Comparison of ENCODE assay signal across 12 mouse cellular contexts in genomic region chr4:106613560-106613959, GRCm38 (mm10). TPM values are rescaled to one million over a fixed set of nuclear protein-coding genes. Genes with fewer than 3 reads are reported as not detected.
DNase-seq lines count a peak whose midpoint lies in the region; ATAC-seq and TF ChIP-seq lines count a peak whose summit lies in the region.
"Had no signal": no experiment of that assay in that cellular context is flagged by ENCODE, and none has a peak within 500 bp of the region (broad histone marks: within the 10 kb centered on the region; RNA-seq: fewer than 3 reads in every experiment).

No protein-coding gene starts in this region.

- no peaks in the 10 kb centered on the region for H3K36me3 ChIP-seq in liver, embryonic 15.5 days (replicated peaks)
- H3K36me3 ChIP-seq in kidney, adult 2 months (ENCODE audit: control insufficient read depth, insufficient read depth, low read length), result no peaks in the 10 kb centered on the region
- H3K36me3 ChIP-seq: embryonic facial prominence, embryonic 12.5 days had no signal

- peaks cover 48% of the 10 kb centered on the region for H3K27me3 ChIP-seq in liver, embryonic 15.5 days
- no peaks in the 10 kb centered on the region for H3K27me3 ChIP-seq in kidney, adult 2 months (replicated peaks; ENCODE audit: control insufficient read depth, insufficient read depth, low read length)

- H3K9ac ChIP-seq in liver, embryonic 15.5 days, result peak overlapping the region; percentile 19; the same call in 1 of the 2 replicates
- H3K9ac ChIP-seq: embryonic facial prominence, embryonic 12.5 days had no signal

- ATAC-seq in liver, embryonic 15.5 days (ENCODE audit: insufficient read depth), result peak; percentile 84

- peaks cover 43% of the 10 kb centered on the region for H3K4me1 ChIP-seq in liver, embryonic 15.5 days (replicated peaks)
- H3K4me1 ChIP-seq in kidney, adult 2 months (ENCODE audit: control insufficient read depth, insufficient read depth, low read length), result no peaks in the 10 kb centered on the region

- peak overlapping the region; percentile 63 for H3K4me2 ChIP-seq in liver, embryonic 15.5 days
- H3K4me2 ChIP-seq: embryonic facial prominence, embryonic 12.5 days; midbrain, embryonic 11.5 days had no signal

- no peaks in the 10 kb centered on the region for H3K9me3 ChIP-seq in liver, embryonic 15.5 days (replicated peaks)
- H3K9me3 ChIP-seq: embryonic facial prominence, embryonic 12.5 days had no signal

- 26% methylated on average over 3 of the region's 3 CpGs for WGBS in liver, embryonic 15.5 days (ENCODE audit: insufficient replicate concordance)
- WGBS in kidney, adult 2 months, result 61% methylated on average over 3 of the region's 3 CpGs

- no peak for TF ChIP-seq POLR2A in kidney, adult 2 months (IDR thresholded peaks at IDR 0.05; ENCODE audit: low read depth, low read length)

- DNase-seq in spleen, adult 12 weeks (ENCODE audit: low spot score), result peak; percentile 44
- no peak for DNase-seq in spleen, postnatal 14 days (ENCODE audit: low spot score in 2 of 2)
- DNase-seq in adrenal gland, postnatal 10 days, result peak; percentile 47
- DNase-seq in cerebellum, postnatal 25 days, result no peak
- no peak for DNase-seq in kidney, adult 2 months
- no peak for DNase-seq in ovary, postnatal 36 days (ENCODE audit: low spot score)

- H3K4me3 ChIP-seq in liver, embryonic 15.5 days (replicated peaks), result no peak overlapping the region; the same call in 1 of the 2 replicates
- no peak overlapping the region for H3K4me3 ChIP-seq in kidney, adult 2 months (ENCODE audit: insufficient read depth, low read depth, low read length)
- H3K4me3 ChIP-seq: embryonic facial prominence, embryonic 12.5 days had no signal

- H3K27ac ChIP-seq in liver, embryonic 15.5 days (replicated peaks), result peak overlapping the region; percentile 80
- H3K27ac ChIP-seq in kidney, adult 2 months (ENCODE audit: insufficient read depth, low read depth, low read length), result no peak overlapping the region
- H3K27ac ChIP-seq: embryonic facial prominence, embryonic 12.5 days had no signal

- TF ChIP-seq CTCF in kidney, adult 2 months (conservative IDR thresholded peaks at IDR 0.05; ENCODE audit: insufficient read depth, insufficient read length, low read depth, low read length), result no peak

RNA-seq across cellular contexts. Expression of gene Lexm, which starts 3.5 kb away (rescaled TPM):
- not detected for total RNA-seq in adrenal gland, postnatal 10 days (2021)
- not detected in 2 replicates for polyA plus RNA-seq in liver, embryonic 15.5 days (2015; fragmentation: Nextera tagmentation; extraction: Ambion mirVana)
- polyA plus RNA-seq in kidney, adult 2 months (2012; rRNA removed), result not detected in 2 replicates
- total RNA-seq: granulocyte monocyte progenitor cell, adult 5-6 weeks; left cerebral cortex, postnatal 36 days had no signal
- polyA plus RNA-seq: intestine, embryonic 16.5 days had no signal

RNA-seq across cellular contexts. Expression of gene Ttc22, which starts 8.7 kb away (rescaled TPM):
- total RNA-seq in adrenal gland, postnatal 10 days (2021), result under 1 TPM; 0.09 to 0.18 TPM
- polyA plus RNA-seq in liver, embryonic 15.5 days (2015; fragmentation: Nextera tagmentation; extraction: Ambion mirVana), result 0.07 and 0.16 TPM in 2 replicates
- 4.6 and 6.1 TPM in 2 replicates for polyA plus RNA-seq in kidney, adult 2 months (2012; rRNA removed)
- total RNA-seq: granulocyte monocyte progenitor cell, adult 5-6 weeks had no signal
- polyA plus RNA-seq: midbrain, embryonic 11.5 days had no signal

RNA-seq across cellular contexts. Expression of gene Pars2, which starts 37.3 kb away (rescaled TPM):
- 1 to 10 TPM; 6.0 to 8.7 TPM for total RNA-seq in adrenal gland, postnatal 10 days (2021)
- 4.8 and 5.2 TPM in 2 replicates for polyA plus RNA-seq in liver, embryonic 15.5 days (2015; fragmentation: Nextera tagmentation; extraction: Ambion mirVana)
- polyA plus RNA-seq in kidney, adult 2 months (2012; rRNA removed), result 9.6 and 10.6 TPM in 2 replicates

RNA-seq across cellular contexts. Expression of gene Dhcr24, which starts 52.7 kb away (rescaled TPM):
- 10 to 100 TPM; 54.2 to 88.2 TPM for total RNA-seq in adrenal gland, postnatal 10 days (2021)
- polyA plus RNA-seq in liver, embryonic 15.5 days (2015; fragmentation: Nextera tagmentation; extraction: Ambion mirVana), result 7.8 and 10.4 TPM in 2 replicates
- 242 and 276 TPM in 2 replicates for polyA plus RNA-seq in kidney, adult 2 months (2012; rRNA removed)

Comparison
In these comparisons a context has a peak if more than half of its experiments do, and no peak if none do; other contexts are left out.
1. DNase-seq: peak in spleen, adult 12 weeks (single experiment) and adrenal gland, postnatal 10 days (single experiment); none in spleen, postnatal 14 days (0 of 2), cerebellum, postnatal 25 days (0 of 2), kidney, adult 2 months (single experiment) and ovary, postnatal 36 days (single experiment).